Comparison of ENCODE assay signal across 10 mouse cellular contexts in the genomic region with DNA sequence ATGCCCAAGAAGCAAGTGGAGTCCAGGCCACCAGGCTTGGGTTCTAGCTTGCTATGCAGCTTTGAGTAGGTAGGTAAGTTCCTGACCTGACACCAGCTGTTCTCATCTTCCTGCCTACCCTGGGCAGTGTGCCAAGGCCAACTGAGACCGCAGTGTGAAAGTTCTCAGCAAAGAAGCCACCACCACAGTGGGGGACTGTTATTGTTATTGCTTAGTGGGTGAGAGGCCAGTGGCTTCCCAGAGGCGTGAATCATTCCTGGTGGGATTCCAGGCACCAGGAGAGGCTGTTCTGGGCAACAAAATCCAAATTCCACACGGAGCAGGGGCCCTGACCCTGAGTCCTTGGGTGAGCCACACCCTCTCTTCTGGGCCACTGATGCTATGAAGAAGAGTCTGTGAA. TPM values are rescaled to one million over a fixed set of nuclear protein-coding genes. Genes with fewer than 3 reads are reported as not detected.
DNase-seq lines count a peak whose midpoint lies in the region; ATAC-seq lines count a peak whose summit lies in the region.
"Had no signal": no experiment of that assay in that cellular context is flagged by ENCODE, and none has a peak within 500 bp of the region (broad histone marks: within the 10 kb centered on the region; RNA-seq: fewer than 3 reads in every experiment).

No protein-coding gene starts in this region.

- DNase-seq in forebrain, embryonic 14.5 days (ENCODE audit: low spot score) = peak; percentile 10
- no peak for DNase-seq in forebrain, embryonic 10.5 days (ENCODE audit: extremely low spot score, low spot score)
- peak; percentile 28 for DNase-seq in urinary bladder, postnatal 14 days (ENCODE audit: low spot score)
- DNase-seq in urinary bladder, postnatal 25 days (ENCODE audit: low spot score) = no peak
- peak; percentile 23 to 39 for DNase-seq in kidney, postnatal 4 days
- DNase-seq in hindbrain, embryonic 10.5 days (ENCODE audit: low spot score) = no peak

- H3K4me2 ChIP-seq in forebrain, embryonic 14.5 days (ENCODE audit: low read length) = no peak overlapping the region
- no peak overlapping the region for H3K4me2 ChIP-seq in intestine, embryonic 15.5 days (replicated peaks)
- H3K4me2 ChIP-seq in neural tube, embryonic 15.5 days = no peak overlapping the region

- 15% methylated on average over 3 of the region's 3 CpGs for WGBS in forebrain, embryonic 14.5 days
- WGBS in forebrain, embryonic 10.5 days = 67% methylated on average over 3 of the region's 3 CpGs
- 26% methylated on average over 3 of the region's 3 CpGs for WGBS in intestine, embryonic 15.5 days
- WGBS in hindbrain, embryonic 10.5 days = 59% methylated on average over 3 of the region's 3 CpGs
- 31% methylated on average over 3 of the region's 3 CpGs for WGBS in neural tube, embryonic 15.5 days

- H3K4me1 ChIP-seq in forebrain, embryonic 14.5 days (ENCODE audit: control insufficient read depth, insufficient read depth, low read length) = no peaks in the 10 kb centered on the region
- H3K4me1 ChIP-seq in forebrain, embryonic 10.5 days = no peaks in the 10 kb centered on the region; the same call in 1 of the 2 replicates
- H3K4me1 ChIP-seq in intestine, embryonic 15.5 days (replicated peaks) = no peaks in the 10 kb centered on the region
- 0 out of 2 replicates have a peak, but pooled peaks cover 4% of the 10 kb centered on the region for H3K4me1 ChIP-seq in hindbrain, embryonic 10.5 days (replicated peaks)
- H3K4me1 ChIP-seq in neural tube, embryonic 15.5 days = no peaks in the 10 kb centered on the region

- H3K4me3 ChIP-seq in forebrain, embryonic 14.5 days (ENCODE audit: low read depth, low read length) = no peak overlapping the region
- no peak overlapping the region for H3K4me3 ChIP-seq in forebrain, embryonic 10.5 days
- no peak overlapping the region for H3K4me3 ChIP-seq in intestine, embryonic 15.5 days (replicated peaks)
- H3K4me3 ChIP-seq in hindbrain, embryonic 10.5 days = no peak overlapping the region
- no peak overlapping the region for H3K4me3 ChIP-seq in neural tube, embryonic 15.5 days (replicated peaks)
- H3K4me3 ChIP-seq: erythroblast, embryonic 14.5 days had no signal

- no peak overlapping the region for H3K27ac ChIP-seq in forebrain, embryonic 14.5 days (ENCODE audit: low read depth, low read length)
- H3K27ac ChIP-seq in forebrain, embryonic 10.5 days = no peak overlapping the region
- no peak overlapping the region for H3K27ac ChIP-seq in intestine, embryonic 15.5 days
- H3K27ac ChIP-seq in hindbrain, embryonic 10.5 days = no peak overlapping the region
- H3K27ac ChIP-seq in neural tube, embryonic 15.5 days (replicated peaks) = no peak overlapping the region

- ATAC-seq in forebrain, embryonic 14.5 days = no peak
- no peak for ATAC-seq in intestine, embryonic 15.5 days
- ATAC-seq in neural tube, embryonic 15.5 days (ENCODE audit: low FRiP score) = no peak

- H3K9ac ChIP-seq in forebrain, embryonic 14.5 days (ENCODE audit: low read length) = no peak overlapping the region
- H3K9ac ChIP-seq in intestine, embryonic 15.5 days = no peak overlapping the region
- no peak overlapping the region for H3K9ac ChIP-seq in neural tube, embryonic 15.5 days (replicated peaks)

- no peaks in the 10 kb centered on the region for H3K36me3 ChIP-seq in forebrain, embryonic 14.5 days (ENCODE audit: control insufficient read depth, insufficient read depth, low read length)
- no peaks in the 10 kb centered on the region for H3K36me3 ChIP-seq in forebrain, embryonic 10.5 days (replicated peaks)
- H3K36me3 ChIP-seq in intestine, embryonic 15.5 days = no peaks in the 10 kb centered on the region
- no peaks in the 10 kb centered on the region for H3K36me3 ChIP-seq in hindbrain, embryonic 10.5 days
- H3K36me3 ChIP-seq in neural tube, embryonic 15.5 days = no peaks in the 10 kb centered on the region

- no peaks in the 10 kb centered on the region; the same call in 1 of the 2 replicates for H3K27me3 ChIP-seq in forebrain, embryonic 14.5 days (replicated peaks; ENCODE audit: control insufficient read depth, insufficient read depth, low read length)
- no peaks in the 10 kb centered on the region for H3K27me3 ChIP-seq in forebrain, embryonic 10.5 days (ENCODE audit: poor library complexity, severe bottlenecking)
- no peaks in the 10 kb centered on the region for H3K27me3 ChIP-seq in intestine, embryonic 15.5 days (replicated peaks)
- H3K27me3 ChIP-seq in hindbrain, embryonic 10.5 days (ENCODE audit: insufficient read depth, poor library complexity, severe bottlenecking) = no peaks in the 10 kb centered on the region
- H3K27me3 ChIP-seq in neural tube, embryonic 15.5 days (replicated peaks) = no peaks in the 10 kb centered on the region

- no peaks in the 10 kb centered on the region for H3K9me3 ChIP-seq in forebrain, embryonic 14.5 days (replicated peaks; ENCODE audit: control insufficient read depth, low read length)
- no peaks in the 10 kb centered on the region; the same call in 1 of the 2 replicates for H3K9me3 ChIP-seq in forebrain, embryonic 10.5 days
- H3K9me3 ChIP-seq in intestine, embryonic 15.5 days = no peaks in the 10 kb centered on the region
- H3K9me3 ChIP-seq in hindbrain, embryonic 10.5 days = 0 out of 2 replicates have a peak, but pooled peaks cover 4% of the 10 kb centered on the region
- no peaks in the 10 kb centered on the region for H3K9me3 ChIP-seq in neural tube, embryonic 15.5 days (replicated peaks)

RNA-seq across cellular contexts. Expression of a gene that starts 19.8 kb away (rescaled TPM):
- 0.13 TPM in 1 of 2 replicates, not detected in the other for polyA plus RNA-seq in forebrain, embryonic 14.5 days (2014; fragmentation: Nextera tagmentation; extraction: Ambion mirVana)
- polyA plus RNA-seq in forebrain, embryonic 10.5 days (2016; fragmentation: Nextera tagmentation; extraction: Ambion mirVana) = 0.29 and 0.34 TPM in 2 replicates
- polyA plus RNA-seq in intestine, embryonic 15.5 days (2015; fragmentation: Nextera tagmentation; extraction: Ambion mirVana) = 0.15 and 0.24 TPM in 2 replicates
- 0.15 and 0.43 TPM in 2 replicates for polyA plus RNA-seq in hindbrain, embryonic 10.5 days (2016; fragmentation: Nextera tagmentation; extraction: Ambion mirVana)
- 0.31 and 0.54 TPM in 2 replicates for polyA plus RNA-seq in neural tube, embryonic 15.5 days (2015; fragmentation: Nextera tagmentation; extraction: Ambion mirVana)
- polyA plus RNA-seq: erythroblast, embryonic 14.5 days had no signal

RNA-seq across cellular contexts. Expression of a gene that starts 50.8 kb away (rescaled TPM):
- polyA plus RNA-seq in forebrain, embryonic 14.5 days (2014; fragmentation: Nextera tagmentation; extraction: Ambion mirVana) = 4.5 and 5.5 TPM in 2 replicates
- 13.6 and 13.9 TPM in 2 replicates for polyA plus RNA-seq in forebrain, embryonic 10.5 days (2016; fragmentation: Nextera tagmentation; extraction: Ambion mirVana)
- polyA plus RNA-seq in intestine, embryonic 15.5 days (2015; fragmentation: Nextera tagmentation; extraction: Ambion mirVana) = 6.6 and 7.1 TPM in 2 replicates
- 7.2 and 8.1 TPM in 2 replicates for polyA plus RNA-seq in hindbrain, embryonic 10.5 days (2016; fragmentation: Nextera tagmentation; extraction: Ambion mirVana)
- polyA plus RNA-seq in neural tube, embryonic 15.5 days (2015; fragmentation: Nextera tagmentation; extraction: Ambion mirVana) = 4.2 and 10.1 TPM in 2 replicates

RNA-seq across cellular contexts. Expression of a gene that starts 52.6 kb away (rescaled TPM):
- not detected in 2 replicates for polyA plus RNA-seq in forebrain, embryonic 14.5 days (2014; fragmentation: Nextera tagmentation; extraction: Ambion mirVana)
- polyA plus RNA-seq in forebrain, embryonic 10.5 days (2016; fragmentation: Nextera tagmentation; extraction: Ambion mirVana) = not detected in 2 replicates
- polyA plus RNA-seq in intestine, embryonic 15.5 days (2015; fragmentation: Nextera tagmentation; extraction: Ambion mirVana) = not detected in 2 replicates
- not detected in 2 replicates for polyA plus RNA-seq in hindbrain, embryonic 10.5 days (2016; fragmentation: Nextera tagmentation; extraction: Ambion mirVana)
- polyA plus RNA-seq in neural tube, embryonic 15.5 days (2015; fragmentation: Nextera tagmentation; extraction: Ambion mirVana) = 0.24 TPM in 1 of 2 replicates, not detected in the other
- polyA plus RNA-seq: erythroblast, embryonic 14.5 days; liver, adult 2 months had no signal

Comparison
In these comparisons a context has a peak if more than half of its experiments do, and no peak if none do; other contexts are left out.
1. DNase-seq: peak in forebrain, embryonic 14.5 days (single experiment), urinary bladder, postnatal 14 days (single experiment) and kidney, postnatal 4 days (2 of 2); none in forebrain, embryonic 10.5 days (single experiment), urinary bladder, postnatal 25 days (single experiment) and hindbrain, embryonic 10.5 days (single experiment).